Mouse (Mus musculus): ENCODE measurements around the gene Prkn. TPM values are rescaled to one million over a fixed set of nuclear protein-coding genes. Genes with fewer than 3 reads are reported as not detected.

Gene Prkn
- polyA plus RNA-seq, 1 experiment from 2014 or later, result 0.96 TPM

GRCm38 (mm10) chr17:11901731-11902130, 1061.5 kb downstream of the Prkn start:
- ATAC-seq, result no peak
- 68% methylated on average over 3 of the region's 3 CpGs for WGBS
- H3K9me3 ChIP-seq (ENCODE audit: control insufficient read depth), result no peaks in the 10 kb centered on the region

DNA sequence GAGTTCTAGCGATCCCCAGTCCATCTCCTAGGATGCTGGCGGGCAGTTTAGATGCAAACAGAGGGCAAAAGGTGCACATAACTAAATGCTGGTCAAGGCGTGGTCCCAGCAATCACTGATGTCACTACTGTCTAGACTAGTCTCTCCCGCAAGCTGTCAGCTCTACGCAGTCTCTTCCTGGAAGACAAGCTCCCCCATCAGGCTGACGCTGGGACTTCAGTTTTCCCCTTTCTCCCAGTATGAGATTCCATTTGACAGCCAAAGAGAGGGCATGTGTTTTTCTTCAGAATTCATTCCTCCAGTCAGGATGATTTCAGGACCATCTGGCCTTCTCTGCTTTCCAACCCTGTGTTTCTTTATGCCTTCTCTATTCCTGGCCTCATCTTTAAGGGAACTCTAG, 1062.8 kb downstream of the Prkn start:
- Histone ChIP-seq H3K27me3 (replicated peaks; ENCODE audit: control insufficient read depth, insufficient read depth, low read length) (no peaks in the 10 kb centered on the region), H3K36me3 (ENCODE audit: control insufficient read depth, insufficient read depth) (no peaks in the 10 kb centered on the region), H3K4me1 (replicated peaks; ENCODE audit: control insufficient read depth, insufficient read depth, low read length) (no peaks in the 10 kb centered on the region), H3K4me3 (ENCODE audit: low read depth, low read length) (no peak overlapping the region), H3K4me2 (replicated peaks; ENCODE audit: low read depth) (no peak overlapping the region), H3K9me3 (ENCODE audit: control insufficient read depth) (no peaks in the 10 kb centered on the region), H3K9ac (ENCODE audit: low read depth, low read length) (no peak overlapping the region), H3K27ac (ENCODE audit: low read depth, low read length) (no peak overlapping the region)
- no peak for ATAC-seq
- TF ChIP-seq CTCF (IDR thresholded peaks at IDR 0.05; ENCODE audit: low read depth), result peak; percentile 53
- WGBS, result 42% methylated on average over 6 of the region's 6 CpGs

More at GRCm38 (mm10) chr17:11901731-11902130, 1061.5 kb downstream of the Prkn start:
- no peak for TF ChIP-seq CTCF (IDR thresholded peaks at IDR 0.05; ENCODE audit: low read depth)
- H3K27me3 ChIP-seq (replicated peaks; ENCODE audit: control insufficient read depth, insufficient read depth, low read length), result no peaks in the 10 kb centered on the region
- H3K4me2 ChIP-seq (replicated peaks; ENCODE audit: low read depth), result no peak overlapping the region
- no peaks in the 10 kb centered on the region for H3K36me3 ChIP-seq (ENCODE audit: control insufficient read depth, insufficient read depth)
- no peak overlapping the region for H3K4me3 ChIP-seq (ENCODE audit: low read depth, low read length)
- no peak overlapping the region for H3K27ac ChIP-seq (ENCODE audit: low read depth, low read length)
- H3K9ac ChIP-seq (ENCODE audit: low read depth, low read length), result no peak overlapping the region
- H3K4me1 ChIP-seq (replicated peaks; ENCODE audit: control insufficient read depth, insufficient read depth, low read length), result no peaks in the 10 kb centered on the region

- Histone ChIP-seq H3K4me3 (ENCODE audit: low read depth, low read length) (no peak overlapping the region), H3K9me3 (ENCODE audit: control insufficient read depth) (no peaks in the 10 kb centered on the region), H3K27ac (ENCODE audit: low read depth, low read length) (no peak overlapping the region), H3K9ac (ENCODE audit: low read depth, low read length) (no peak overlapping the region), H3K4me2 (replicated peaks; ENCODE audit: low read depth) (no peak overlapping the region), H3K27me3 (replicated peaks; ENCODE audit: control insufficient read depth, insufficient read depth, low read length) (peaks cover 11% of the 10 kb centered on the region; the same call in 1 of the 2 replicates), H3K36me3 (ENCODE audit: control insufficient read depth, insufficient read depth) (no peaks in the 10 kb centered on the region), H3K4me1 (replicated peaks; ENCODE audit: control insufficient read depth, insufficient read depth, low read length) (no peaks in the 10 kb centered on the region)
- no peak for ATAC-seq
- TF ChIP-seq CTCF (IDR thresholded peaks at IDR 0.05; ENCODE audit: low read depth), result no peak
- WGBS, result 72% methylated on average over 8 of the region's 8 CpGs
These were observed 1070.6 kb downstream of the Prkn start for GRCm38 (mm10) chr17:11910668-11911398.

- H3K4me1 ChIP-seq (replicated peaks; ENCODE audit: control insufficient read depth, insufficient read depth, low read length), result no peaks in the 10 kb centered on the region
- no peak overlapping the region for H3K4me3 ChIP-seq (ENCODE audit: low read depth, low read length)
- no peaks in the 10 kb centered on the region for H3K9me3 ChIP-seq (ENCODE audit: control insufficient read depth)
- H3K4me2 ChIP-seq (replicated peaks; ENCODE audit: low read depth), result no peak overlapping the region
- 84% methylated on average over 4 of the region's 4 CpGs for WGBS
- no peak for ATAC-seq
- no peak overlapping the region for H3K9ac ChIP-seq (ENCODE audit: low read depth, low read length)
- no peak for TF ChIP-seq CTCF (IDR thresholded peaks at IDR 0.05; ENCODE audit: low read depth)
- H3K36me3 ChIP-seq (ENCODE audit: control insufficient read depth, insufficient read depth), result no peaks in the 10 kb centered on the region
- H3K27me3 ChIP-seq (replicated peaks; ENCODE audit: control insufficient read depth, insufficient read depth, low read length), result peaks cover 11% of the 10 kb centered on the region; the same call in 1 of the 2 replicates
- no peak overlapping the region for H3K27ac ChIP-seq (ENCODE audit: low read depth, low read length)
These were observed 1072.0 kb downstream of the Prkn start for GRCm38 (mm10) chr17:11912136-11912535.

GRCm38 (mm10) chr17:11912872-11913365, 1072.7 kb downstream of the Prkn start:
- H3K4me2 ChIP-seq (replicated peaks; ENCODE audit: low read depth), result peak overlapping the region; percentile 40; the same call in 1 of the 2 replicates
- H3K9ac ChIP-seq (ENCODE audit: low read depth, low read length), result no peak overlapping the region
- H3K27me3 ChIP-seq (replicated peaks; ENCODE audit: control insufficient read depth, insufficient read depth, low read length), result peaks cover 11% of the 10 kb centered on the region; the same call in 1 of the 2 replicates
- no peaks in the 10 kb centered on the region for H3K9me3 ChIP-seq (ENCODE audit: control insufficient read depth)
- H3K36me3 ChIP-seq (ENCODE audit: control insufficient read depth, insufficient read depth), result no peaks in the 10 kb centered on the region
- no peak overlapping the region for H3K27ac ChIP-seq (ENCODE audit: low read depth, low read length)
- H3K4me1 ChIP-seq (replicated peaks; ENCODE audit: control insufficient read depth, insufficient read depth, low read length), result no peaks in the 10 kb centered on the region
- ATAC-seq, result no peak
- no peak for TF ChIP-seq CTCF (IDR thresholded peaks at IDR 0.05; ENCODE audit: low read depth)
- H3K4me3 ChIP-seq (ENCODE audit: low read depth, low read length), result peak overlapping the region; percentile 19; the same call in 1 of the 2 replicates
- WGBS, result 3% methylated on average over 19 of the region's 19 CpGs

GRCm38 (mm10) chr17:11913620-11914019, 1073.4 kb downstream of the Prkn start:
- TF ChIP-seq CTCF (IDR thresholded peaks at IDR 0.05; ENCODE audit: low read depth), result no peak
- no peaks in the 10 kb centered on the region for H3K9me3 ChIP-seq (ENCODE audit: control insufficient read depth)
- 30% methylated on average over 8 of the region's 8 CpGs for WGBS
- ATAC-seq, result no peak
- peaks cover 11% of the 10 kb centered on the region; the same call in 1 of the 2 replicates for H3K27me3 ChIP-seq (replicated peaks; ENCODE audit: control insufficient read depth, insufficient read depth, low read length)
- H3K36me3 ChIP-seq (ENCODE audit: control insufficient read depth, insufficient read depth), result no peaks in the 10 kb centered on the region
- H3K4me1 ChIP-seq (replicated peaks; ENCODE audit: control insufficient read depth, insufficient read depth, low read length), result no peaks in the 10 kb centered on the region
- H3K4me2 ChIP-seq (replicated peaks; ENCODE audit: low read depth), result no peak overlapping the region
- H3K27ac ChIP-seq (ENCODE audit: low read depth, low read length), result no peak overlapping the region
- H3K9ac ChIP-seq (ENCODE audit: low read depth, low read length), result no peak overlapping the region
- no peak overlapping the region for H3K4me3 ChIP-seq (ENCODE audit: low read depth, low read length)
